Mouse (Mus musculus): ENCODE results near the gene Trp53i11. TPM values are rescaled to one million over a fixed set of nuclear protein-coding genes. Genes with fewer than 3 reads are reported as not detected.
A peak's percentile ranks its signal among the peaks of the same experiment; 100 is the strongest.

Gene Trp53i11
- 26.4 and 46.6 TPM in 2 replicates for polyA plus RNA-seq (2014; fragmentation: Nextera tagmentation; extraction: Ambion mirVana)

GRCm38 (mm10) chr2:93187323-93187996 is at the start of gene Trp53i11:
Trp53i11 (plus strand) TSS chr2:93187548.
- H3K36me3 ChIP-seq (ENCODE audit: control insufficient read depth, insufficient read depth, low read length) = no peaks in the 10 kb centered on the region
- H3K4me1 ChIP-seq (ENCODE audit: control insufficient read depth, insufficient read depth, low read length) = peaks cover 30% of the 10 kb centered on the region
- H3K4me2 ChIP-seq (replicated peaks; ENCODE audit: low read depth, low read length) = peak within 1 kb of the TSS; percentile 96
- no peaks in the 10 kb centered on the region for H3K27me3 ChIP-seq (ENCODE audit: control insufficient read depth, insufficient read depth, low read length)
- no peaks in the 10 kb centered on the region for H3K9me3 ChIP-seq (ENCODE audit: control insufficient read depth, low read length)
- peak; percentile 91 for ATAC-seq (ENCODE audit: low FRiP score, low TSS enrichment)
- H3K4me3 ChIP-seq (ENCODE audit: low read length) = peak within 1 kb of the TSS; percentile 66
- H3K27ac ChIP-seq (ENCODE audit: low read depth, low read length) = peak within 1 kb of the TSS; percentile 65; the same call in 1 of the 2 replicates
- H3K9ac ChIP-seq (ENCODE audit: low read depth, low read length) = peak within 1 kb of the TSS; percentile 62
- WGBS = under 1% methylated on average over 52 of the region's 69 CpGs

DNA sequence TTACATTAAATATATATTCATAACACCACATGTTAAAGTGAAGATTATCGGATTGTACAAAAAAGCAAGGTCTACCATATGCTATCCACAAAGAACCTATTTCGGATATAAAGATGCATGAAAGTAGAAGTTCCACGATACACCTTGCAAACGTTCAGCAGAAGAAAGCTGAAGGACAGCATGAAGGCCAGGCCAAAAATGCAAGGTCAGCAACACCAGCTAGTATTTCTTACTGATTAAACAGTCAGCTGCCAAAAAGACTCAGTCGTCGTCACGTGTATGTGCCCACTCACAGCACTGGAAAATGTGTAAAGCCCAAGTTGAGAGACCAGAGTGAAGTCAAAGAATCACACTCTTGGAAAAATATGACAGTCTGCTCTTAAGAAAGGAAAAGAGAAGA is 47.9 kb upstream of the Trp53i11 start:
- ATAC-seq (ENCODE audit: low FRiP score, low TSS enrichment) = no peak
- no peaks in the 10 kb centered on the region for H3K27me3 ChIP-seq (ENCODE audit: control insufficient read depth, insufficient read depth, low read length)
- H3K4me1 ChIP-seq (ENCODE audit: control insufficient read depth, insufficient read depth, low read length) = no peaks in the 10 kb centered on the region
- no peak overlapping the region for H3K4me3 ChIP-seq (ENCODE audit: low read length)
- no peak overlapping the region for H3K27ac ChIP-seq (ENCODE audit: low read depth, low read length)
- WGBS = 86% methylated on average over 7 of the region's 7 CpGs
- H3K36me3 ChIP-seq (ENCODE audit: control insufficient read depth, insufficient read depth, low read length) = no peaks in the 10 kb centered on the region
- H3K9ac ChIP-seq (ENCODE audit: low read depth, low read length) = no peak overlapping the region
- no peak overlapping the region for H3K4me2 ChIP-seq (replicated peaks; ENCODE audit: low read depth, low read length)
- H3K9me3 ChIP-seq (ENCODE audit: control insufficient read depth, low read length) = no peaks in the 10 kb centered on the region

GRCm38 (mm10) chr2:93141329-93141728 is 46.0 kb upstream of the Trp53i11 start:
- H3K4me1 ChIP-seq (ENCODE audit: control insufficient read depth, insufficient read depth, low read length) = no peaks in the 10 kb centered on the region
- no peak overlapping the region for H3K4me2 ChIP-seq (replicated peaks; ENCODE audit: low read depth, low read length)
- H3K9ac ChIP-seq (ENCODE audit: low read depth, low read length) = no peak overlapping the region
- H3K27me3 ChIP-seq (ENCODE audit: control insufficient read depth, insufficient read depth, low read length) = no peaks in the 10 kb centered on the region
- ATAC-seq (ENCODE audit: low FRiP score, low TSS enrichment) = no peak
- no peak overlapping the region for H3K4me3 ChIP-seq (ENCODE audit: low read length)
- H3K9me3 ChIP-seq (ENCODE audit: control insufficient read depth, low read length) = no peaks in the 10 kb centered on the region
- no peak overlapping the region for H3K27ac ChIP-seq (ENCODE audit: low read depth, low read length)
- H3K36me3 ChIP-seq (ENCODE audit: control insufficient read depth, insufficient read depth, low read length) = no peaks in the 10 kb centered on the region
- 86% methylated on average over 3 of the region's 3 CpGs for WGBS

GRCm38 (mm10) chr2:93142616-93143015 is 44.7 kb upstream of the Trp53i11 start:
- Histone ChIP-seq H3K36me3 (ENCODE audit: control insufficient read depth, insufficient read depth, low read length) (no peaks in the 10 kb centered on the region), H3K27me3 (ENCODE audit: control insufficient read depth, insufficient read depth, low read length) (no peaks in the 10 kb centered on the region), H3K9ac (ENCODE audit: low read depth, low read length) (no peak overlapping the region), H3K9me3 (ENCODE audit: control insufficient read depth, low read length) (no peaks in the 10 kb centered on the region), H3K27ac (ENCODE audit: low read depth, low read length) (no peak overlapping the region), H3K4me1 (ENCODE audit: control insufficient read depth, insufficient read depth, low read length) (no peaks in the 10 kb centered on the region), H3K4me2 (replicated peaks; ENCODE audit: low read depth, low read length) (no peak overlapping the region), H3K4me3 (ENCODE audit: low read length) (no peak overlapping the region)
- 38% methylated on average over 7 of the region's 7 CpGs for WGBS
- ATAC-seq (ENCODE audit: low FRiP score, low TSS enrichment) = no peak

GRCm38 (mm10) chr2:93144126-93144525 is 43.2 kb upstream of the Trp53i11 start:
- Histone ChIP-seq H3K9ac (ENCODE audit: low read depth, low read length) (no peak overlapping the region), H3K36me3 (ENCODE audit: control insufficient read depth, insufficient read depth, low read length) (no peaks in the 10 kb centered on the region), H3K9me3 (ENCODE audit: control insufficient read depth, low read length) (no peaks in the 10 kb centered on the region), H3K4me1 (ENCODE audit: control insufficient read depth, insufficient read depth, low read length) (no peaks in the 10 kb centered on the region), H3K27me3 (ENCODE audit: control insufficient read depth, insufficient read depth, low read length) (no peaks in the 10 kb centered on the region), H3K4me3 (ENCODE audit: low read length) (no peak overlapping the region), H3K27ac (ENCODE audit: low read depth, low read length) (no peak overlapping the region), H3K4me2 (replicated peaks; ENCODE audit: low read depth, low read length) (no peak overlapping the region)
- WGBS = 93% methylated on average over 3 of the region's 3 CpGs
- no peak for ATAC-seq (ENCODE audit: low FRiP score, low TSS enrichment)

GRCm38 (mm10) chr2:93150009-93150408 is 37.3 kb upstream of the Trp53i11 start:
- Histone ChIP-seq H3K27me3 (ENCODE audit: control insufficient read depth, insufficient read depth, low read length) (no peaks in the 10 kb centered on the region), H3K9ac (ENCODE audit: low read depth, low read length) (no peak overlapping the region), H3K4me3 (ENCODE audit: low read length) (no peak overlapping the region), H3K4me1 (ENCODE audit: control insufficient read depth, insufficient read depth, low read length) (no peaks in the 10 kb centered on the region), H3K27ac (ENCODE audit: low read depth, low read length) (no peak overlapping the region), H3K36me3 (ENCODE audit: control insufficient read depth, insufficient read depth, low read length) (no peaks in the 10 kb centered on the region), H3K4me2 (replicated peaks; ENCODE audit: low read depth, low read length) (no peak overlapping the region), H3K9me3 (ENCODE audit: control insufficient read depth, low read length) (no peaks in the 10 kb centered on the region)
- ATAC-seq (ENCODE audit: low FRiP score, low TSS enrichment) = no peak
- 55% methylated on average over 2 of the region's 2 CpGs for WGBS

GRCm38 (mm10) chr2:93150673-93151450 is 36.5 kb upstream of the Trp53i11 start:
- H3K4me3 ChIP-seq (ENCODE audit: low read length) = no peak overlapping the region
- no peaks in the 10 kb centered on the region for H3K4me1 ChIP-seq (ENCODE audit: control insufficient read depth, insufficient read depth, low read length)
- H3K4me2 ChIP-seq (replicated peaks; ENCODE audit: low read depth, low read length) = no peak overlapping the region
- WGBS = 65% methylated on average over 9 of the region's 9 CpGs
- H3K27me3 ChIP-seq (ENCODE audit: control insufficient read depth, insufficient read depth, low read length) = no peaks in the 10 kb centered on the region
- H3K9ac ChIP-seq (ENCODE audit: low read depth, low read length) = no peak overlapping the region
- no peak overlapping the region for H3K27ac ChIP-seq (ENCODE audit: low read depth, low read length)
- no peak for ATAC-seq (ENCODE audit: low FRiP score, low TSS enrichment)
- H3K9me3 ChIP-seq (ENCODE audit: control insufficient read depth, low read length) = no peaks in the 10 kb centered on the region
- H3K36me3 ChIP-seq (ENCODE audit: control insufficient read depth, insufficient read depth, low read length) = no peaks in the 10 kb centered on the region

GRCm38 (mm10) chr2:93152191-93152601 is 35.2 kb upstream of the Trp53i11 start:
- ATAC-seq (ENCODE audit: low FRiP score, low TSS enrichment) = no peak
- H3K9me3 ChIP-seq (ENCODE audit: control insufficient read depth, low read length) = no peaks in the 10 kb centered on the region
- H3K4me3 ChIP-seq (ENCODE audit: low read length) = no peak overlapping the region
- H3K9ac ChIP-seq (ENCODE audit: low read depth, low read length) = no peak overlapping the region
- no peaks in the 10 kb centered on the region for H3K27me3 ChIP-seq (ENCODE audit: control insufficient read depth, insufficient read depth, low read length)
- no peak overlapping the region for H3K27ac ChIP-seq (ENCODE audit: low read depth, low read length)
- H3K4me2 ChIP-seq (replicated peaks; ENCODE audit: low read depth, low read length) = no peak overlapping the region
- H3K36me3 ChIP-seq (ENCODE audit: control insufficient read depth, insufficient read depth, low read length) = no peaks in the 10 kb centered on the region
- 74% methylated on average over 6 of the region's 6 CpGs for WGBS
- H3K4me1 ChIP-seq (ENCODE audit: control insufficient read depth, insufficient read depth, low read length) = no peaks in the 10 kb centered on the region

DNA sequence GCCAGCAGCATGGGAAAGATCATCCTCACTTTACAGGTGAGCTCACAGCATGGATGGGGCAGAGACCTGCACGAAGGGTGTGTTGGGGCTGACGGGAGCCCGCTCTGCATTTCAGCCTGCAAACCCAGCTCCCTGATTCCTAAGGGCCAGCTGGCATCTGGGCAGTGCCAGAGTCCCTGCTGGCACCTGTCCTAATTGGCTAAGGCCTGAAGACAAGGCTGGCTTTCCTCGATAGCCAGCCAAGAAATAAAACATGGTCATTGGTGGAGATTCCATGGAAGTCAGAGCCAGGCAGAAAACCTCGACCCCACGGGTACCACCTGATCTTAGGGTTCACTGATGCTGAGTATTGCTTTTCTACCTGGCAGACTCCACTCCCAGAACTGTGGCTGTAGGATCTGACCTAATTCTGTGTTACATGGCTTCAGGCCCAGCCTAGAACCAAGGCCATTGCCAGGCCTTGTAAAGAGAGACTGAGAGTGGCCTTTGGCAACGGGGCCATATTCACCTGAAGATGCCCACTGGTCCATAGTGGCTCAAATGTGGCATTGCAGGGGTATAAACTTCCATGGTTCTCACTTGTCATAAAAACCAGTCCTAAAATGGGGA is 34.4 kb upstream of the Trp53i11 start:
- Histone ChIP-seq H3K9me3 (ENCODE audit: control insufficient read depth, low read length) (no peaks in the 10 kb centered on the region), H3K27me3 (ENCODE audit: control insufficient read depth, insufficient read depth, low read length) (no peaks in the 10 kb centered on the region), H3K27ac (ENCODE audit: low read depth, low read length) (no peak overlapping the region), H3K4me2 (replicated peaks; ENCODE audit: low read depth, low read length) (no peak overlapping the region), H3K36me3 (ENCODE audit: control insufficient read depth, insufficient read depth, low read length) (no peaks in the 10 kb centered on the region), H3K4me3 (ENCODE audit: low read length) (no peak overlapping the region), H3K4me1 (ENCODE audit: control insufficient read depth, insufficient read depth, low read length) (no peaks in the 10 kb centered on the region), H3K9ac (ENCODE audit: low read depth, low read length) (no peak overlapping the region)
- 85% methylated on average over 7 of the region's 7 CpGs for WGBS
- ATAC-seq (ENCODE audit: low FRiP score, low TSS enrichment) = no peak
